Mouse (Mus musculus) olfactory bulb, adult 2 months (tissue): ENCODE data around the gene Tk1.

Experiments
- CTCF ChIP-seq: fragments of 200-500 bp; IDR thresholded peaks from 2 replicates; pipeline ENCODE4 v1.5.1; 2012; ENCODE audit warnings: low read depth, mild to moderate bottlenecking, low read length, moderate library complexity; ENCODE audit not compliant: insufficient read depth
- POLR2A ChIP-seq: fragments of 200-500 bp; IDR thresholded peaks from 2 replicates; pipeline ENCODE4 v1.6.1; 2012; ENCODE audit warnings: mild to moderate bottlenecking, low read depth, low read length, moderate library complexity; ENCODE audit not compliant: insufficient read depth

- TF ChIP-seq CTCF (no peak), POLR2A (no peak)
Measured at GRCm38 (mm10) chr11:117769683-117770047, 56.2 kb downstream of the Tk1 start.
